Mouse (Mus musculus) heart, embryonic 13.5 days (tissue): ENCODE measurements around the gene Kcnj6. TPM values are rescaled to one million over a fixed set of nuclear protein-coding genes. Genes with fewer than 3 reads are reported as not detected.

Experiments
- ATAC-seq: fragments of 200-750 bp; cut with Nextera tagmentation; 2 replicates; pipeline ENCODE4 v1.8.0; 2017; ENCODE audit warnings: moderate TSS enrichment; ENCODE audit not compliant: insufficient number of reproducible peaks, low FRiP score, low TSS enrichment; ENCODE audit errors: extremely low read depth
- H3K27ac ChIP-seq: fragments of 300-500 bp; sonication (generic); replicated peaks from 2 replicates; pipeline ENCODE4 v1.5.1; 2015; ENCODE audit warnings: moderate library complexity, mild to moderate bottlenecking, inconsistent platforms
- H3K27me3 ChIP-seq: fragments of 300-500 bp; sonication (generic); replicated peaks from 2 replicates; pipeline ENCODE4 v1.6.1; 2015; ENCODE audit warnings: mild to moderate bottlenecking, inconsistent platforms
- H3K36me3 ChIP-seq: fragments of 300-500 bp; sonication (generic); 2 replicates; pipeline ENCODE4 v1.6.1; 2015; ENCODE audit warnings: mild to moderate bottlenecking, inconsistent platforms
- H3K4me1 ChIP-seq: fragments of 300-500 bp; sonication (generic); 2 replicates; pipeline ENCODE4 v1.6.1; 2015; ENCODE audit warnings: inconsistent platforms
- H3K4me2 ChIP-seq: fragments of 300-500 bp; sonication (generic); 2 replicates; pipeline ENCODE4 v1.6.1; 2015; ENCODE audit warnings: inconsistent platforms, mild to moderate bottlenecking, moderate library complexity
- H3K4me3 ChIP-seq: fragments of 300-500 bp; sonication (generic); 2 replicates; pipeline ENCODE4 v1.5.1; 2015; ENCODE audit warnings: moderate library complexity, mild to moderate bottlenecking, inconsistent platforms
- H3K9ac ChIP-seq: fragments of 300-500 bp; sonication (generic); 2 replicates; pipeline ENCODE4 v1.6.1; 2015; ENCODE audit warnings: inconsistent platforms, mild to moderate bottlenecking, moderate library complexity
- H3K9me3 ChIP-seq: fragments of 300-500 bp; sonication (generic); 2 replicates; pipeline ENCODE4 v1.6.1; 2016; ENCODE audit warnings: inconsistent platforms
- WGBS: fragments of 180-500 bp; shearing (Covaris S2); methylation state at CpG from one replicate; pipeline ENCODE4 v1.1.7; 2015; ENCODE audit warnings: mixed read lengths; 5-methylcytosine and 5-hydroxymethylcytosine counted together
- polyA plus RNA-seq: library from polyadenylated mRNA; unstranded; fragments of >200 nt; fragmentation: Nextera tagmentation; extraction: Ambion mirVana; gene quantifications from 2 replicates; pipeline ENCODE4 v1.2.1, GENCODE M21; 2015

Gene Kcnj6
- 0.05 and 0.18 TPM in 2 replicates for polyA plus RNA-seq

- Histone ChIP-seq H3K9me3 (no peaks in the 10 kb centered on the region), H3K4me3 (peak within 1 kb of the TSS; percentile 25), H3K36me3 (no peaks in the 10 kb centered on the region), H3K27me3 (peaks cover 65% of the 10 kb centered on the region), H3K4me1 (0 out of 2 replicates have a peak, but pooled peaks cover 4% of the 10 kb centered on the region), H3K4me2 (peak within 1 kb of the TSS; percentile 60), H3K27ac (no peak within 1 kb of the TSS), H3K9ac (no peak within 1 kb of the TSS)
- ATAC-seq = no peak
- WGBS = under 1% methylated on average over 43 of the region's 43 CpGs
Observed at GRCm38 (mm10) chr16:94997340-94997849, at the start of gene Kcnj6. Kcnj6 (minus strand) TSS chr16:94997701.

GRCm38 (mm10) chr16:95009937-95010336, 12.4 kb upstream of the Kcnj6 start:
- no peak overlapping the region for H3K27ac ChIP-seq
- H3K27me3 ChIP-seq = no peaks in the 10 kb centered on the region
- ATAC-seq = no peak
- H3K36me3 ChIP-seq = no peaks in the 10 kb centered on the region
- no peak overlapping the region for H3K9ac ChIP-seq
- no peaks in the 10 kb centered on the region for H3K4me1 ChIP-seq
- H3K4me3 ChIP-seq = no peak overlapping the region
- no peak overlapping the region for H3K4me2 ChIP-seq
- no peaks in the 10 kb centered on the region for H3K9me3 ChIP-seq
- WGBS = 73% methylated on average over 3 of the region's 3 CpGs

DNA sequence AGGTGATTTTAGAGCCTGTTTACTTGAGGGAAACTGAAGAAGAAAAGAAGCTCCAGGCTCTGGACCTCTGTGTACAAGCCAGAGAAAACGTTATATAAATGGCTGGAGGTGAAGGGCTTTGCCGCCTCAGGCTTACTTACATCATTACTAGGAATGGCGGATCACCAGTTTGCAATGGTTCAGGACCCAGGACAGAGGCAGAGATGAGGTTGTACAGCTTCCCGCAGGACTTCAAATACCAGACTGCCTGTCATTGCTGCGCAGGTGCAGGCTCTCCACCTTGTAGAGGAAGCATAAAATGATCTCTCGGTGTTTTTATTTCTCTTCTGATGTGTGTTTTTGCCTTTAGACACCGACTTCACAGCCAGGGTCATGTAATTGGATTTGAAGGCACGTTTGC, 7.1 kb upstream of the Kcnj6 start:
- Histone ChIP-seq H3K27ac (no peak overlapping the region), H3K36me3 (no peaks in the 10 kb centered on the region), H3K4me3 (no peak overlapping the region), H3K4me2 (no peak overlapping the region), H3K9ac (no peak overlapping the region), H3K27me3 (peaks cover 8% of the 10 kb centered on the region), H3K4me1 (no peaks in the 10 kb centered on the region), H3K9me3 (no peaks in the 10 kb centered on the region)
- ATAC-seq = no peak
- WGBS = 28% methylated on average over 8 of the region's 8 CpGs

DNA sequence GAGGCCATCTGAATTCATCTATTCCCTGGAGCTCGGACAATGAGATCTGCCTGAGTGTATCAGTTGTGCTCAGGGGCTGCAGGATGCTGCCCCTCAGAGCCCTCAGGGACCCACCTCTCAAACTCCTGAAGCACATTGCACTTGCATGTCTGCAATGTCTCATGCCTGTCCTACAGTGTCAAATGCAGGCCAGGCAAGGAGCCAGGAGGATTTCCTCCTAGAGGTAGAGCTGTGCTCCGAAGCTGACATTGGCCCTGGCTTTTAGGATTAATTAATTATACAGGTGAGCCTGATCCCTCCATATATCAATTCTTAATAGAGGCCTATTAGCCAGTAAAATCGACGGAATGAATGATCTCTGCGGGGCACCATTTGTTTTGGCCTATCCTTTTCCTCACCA, 2.0 kb upstream of the Kcnj6 start:
- no peak for ATAC-seq
- 0 out of 2 replicates have a peak, but pooled peaks cover 4% of the 10 kb centered on the region for H3K4me1 ChIP-seq
- peaks cover 55% of the 10 kb centered on the region for H3K27me3 ChIP-seq

GRCm38 (mm10) chr16:94999019-94999418, 1.5 kb upstream of the Kcnj6 start:
- no peak for ATAC-seq
- Histone ChIP-seq H3K36me3 (no peaks in the 10 kb centered on the region), H3K4me1 (0 out of 2 replicates have a peak, but pooled peaks cover 4% of the 10 kb centered on the region), H3K9ac (no peak overlapping the region), H3K27me3 (peaks cover 60% of the 10 kb centered on the region), H3K4me2 (no peak overlapping the region), H3K4me3 (no peak overlapping the region), H3K9me3 (no peaks in the 10 kb centered on the region), H3K27ac (no peak overlapping the region)
- 71% methylated on average over 3 of the region's 3 CpGs for WGBS

More for the DNA sequence above, 2.0 kb upstream of the Kcnj6 start:
- Histone ChIP-seq H3K9ac (no peak overlapping the region), H3K4me2 (no peak overlapping the region), H3K4me3 (no peak overlapping the region), H3K27ac (no peak overlapping the region), H3K9me3 (no peaks in the 10 kb centered on the region), H3K36me3 (no peaks in the 10 kb centered on the region)
- 66% methylated on average over 5 of the region's 5 CpGs for WGBS

DNA sequence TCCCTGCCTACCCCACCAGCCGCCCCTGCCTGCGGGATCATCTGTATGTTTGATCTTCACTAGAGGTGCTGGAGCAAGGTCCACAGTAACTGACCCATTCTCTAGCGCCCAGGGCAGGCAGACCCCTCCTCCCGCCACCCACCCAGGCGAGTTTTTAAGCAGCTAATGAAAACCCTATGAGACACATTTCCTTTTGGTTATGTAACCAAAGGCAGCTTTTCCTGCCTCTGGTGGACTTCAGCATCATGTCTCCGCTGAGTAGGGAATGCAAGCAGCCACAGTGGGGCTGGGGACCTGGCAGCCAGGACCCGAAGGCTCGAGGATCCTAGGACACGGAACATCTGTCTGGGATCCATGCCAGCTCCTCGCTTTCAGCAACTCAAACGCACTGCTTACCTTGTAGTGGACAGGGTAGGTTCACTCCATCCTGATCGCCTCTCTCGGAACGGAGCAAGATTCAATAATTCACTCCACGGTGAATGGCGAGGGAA, 665 bp downstream of the Kcnj6 start:
- Histone ChIP-seq H3K9ac (no peak overlapping the region), H3K27me3 (peaks cover 68% of the 10 kb centered on the region), H3K9me3 (no peaks in the 10 kb centered on the region), H3K4me3 (0 out of 2 replicates have a peak overlapping the region, but pooled peaks have one; percentile 25), H3K27ac (no peak overlapping the region), H3K4me1 (0 out of 2 replicates have a peak, but pooled peaks cover 4% of the 10 kb centered on the region), H3K36me3 (no peaks in the 10 kb centered on the region), H3K4me2 (peak overlapping the region; percentile 60)
- no peak for ATAC-seq
- WGBS = 17% methylated on average over 16 of the region's 16 CpGs

DNA sequence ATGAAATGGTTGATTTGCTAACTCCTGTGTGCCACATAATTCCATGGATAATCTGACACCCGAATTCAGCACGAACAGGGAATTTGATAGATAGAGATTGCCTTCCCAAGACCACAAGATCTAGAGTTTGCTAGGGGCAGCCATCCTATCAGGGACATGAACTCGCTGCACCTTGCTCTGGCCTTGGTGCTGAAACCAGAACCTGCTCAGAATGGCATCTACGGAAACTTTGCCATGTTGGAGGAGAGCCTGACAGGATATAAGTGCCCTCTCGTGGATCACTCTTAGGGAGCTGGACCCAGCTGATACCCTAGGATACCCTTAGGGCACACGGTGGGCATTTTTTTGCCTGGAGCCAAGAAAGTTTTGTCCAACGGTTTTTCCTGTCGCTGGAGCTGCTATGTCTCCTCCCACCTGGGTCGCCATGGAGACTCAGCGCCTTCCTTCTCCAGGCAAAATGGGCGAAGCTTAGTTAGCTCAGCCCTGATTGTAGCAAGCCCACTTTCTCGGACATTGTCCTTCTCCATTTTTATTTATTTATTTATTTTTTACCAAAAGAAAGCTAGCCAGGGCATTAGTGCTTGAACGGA, 1.9 kb downstream of the Kcnj6 start:
- no peaks in the 10 kb centered on the region for H3K9me3 ChIP-seq
- H3K4me2 ChIP-seq = no peak overlapping the region
- H3K4me1 ChIP-seq = 0 out of 2 replicates have a peak, but pooled peaks cover 4% of the 10 kb centered on the region
- H3K27ac ChIP-seq = no peak overlapping the region
- ATAC-seq = no peak
- H3K9ac ChIP-seq = no peak overlapping the region
- no peaks in the 10 kb centered on the region for H3K36me3 ChIP-seq
- no peak overlapping the region for H3K4me3 ChIP-seq
- peaks cover 68% of the 10 kb centered on the region for H3K27me3 ChIP-seq
- WGBS = 11% methylated on average over 13 of the region's 13 CpGs

- H3K27ac ChIP-seq = no peak overlapping the region
- peaks cover 63% of the 10 kb centered on the region for H3K27me3 ChIP-seq
- H3K4me3 ChIP-seq = no peak overlapping the region
- no peak for ATAC-seq
- no peak overlapping the region for H3K9ac ChIP-seq
- no peaks in the 10 kb centered on the region for H3K9me3 ChIP-seq
- no peak overlapping the region for H3K4me2 ChIP-seq
- H3K36me3 ChIP-seq = no peaks in the 10 kb centered on the region
- 53% methylated on average over 4 of the region's 4 CpGs for WGBS
- 0 out of 2 replicates have a peak, but pooled peaks cover 4% of the 10 kb centered on the region for H3K4me1 ChIP-seq
Observed at GRCm38 (mm10) chr16:94994924-94995323, 2.6 kb downstream of the Kcnj6 start.

DNA sequence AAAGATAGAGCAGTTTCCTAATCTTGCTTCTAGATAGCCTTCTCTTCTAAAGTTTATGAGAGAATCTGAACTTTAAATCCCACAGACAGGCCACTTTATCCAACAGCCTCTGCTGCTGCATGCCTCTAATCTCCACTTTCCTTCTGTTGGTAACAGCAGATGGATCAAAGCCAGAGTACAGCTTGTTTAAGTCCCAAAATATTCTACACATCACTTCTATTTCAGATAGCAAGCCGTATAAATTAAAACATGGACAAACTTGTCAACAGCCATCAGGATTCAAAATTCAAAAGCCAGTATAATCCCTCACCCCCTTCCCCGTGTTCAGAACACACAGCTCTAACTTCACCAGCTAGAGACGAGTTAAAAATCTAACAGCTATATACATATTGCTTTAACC, 3.4 kb downstream of the Kcnj6 start:
- Histone ChIP-seq H3K36me3 (no peaks in the 10 kb centered on the region), H3K27me3 (peaks cover 55% of the 10 kb centered on the region), H3K4me1 (0 out of 2 replicates have a peak, but pooled peaks cover 4% of the 10 kb centered on the region), H3K4me2 (no peak overlapping the region), H3K4me3 (no peak overlapping the region), H3K9me3 (no peaks in the 10 kb centered on the region), H3K27ac (no peak overlapping the region), H3K9ac (no peak overlapping the region)
- 63% methylated on average over 3 of the region's 3 CpGs for WGBS
- ATAC-seq = no peak

DNA sequence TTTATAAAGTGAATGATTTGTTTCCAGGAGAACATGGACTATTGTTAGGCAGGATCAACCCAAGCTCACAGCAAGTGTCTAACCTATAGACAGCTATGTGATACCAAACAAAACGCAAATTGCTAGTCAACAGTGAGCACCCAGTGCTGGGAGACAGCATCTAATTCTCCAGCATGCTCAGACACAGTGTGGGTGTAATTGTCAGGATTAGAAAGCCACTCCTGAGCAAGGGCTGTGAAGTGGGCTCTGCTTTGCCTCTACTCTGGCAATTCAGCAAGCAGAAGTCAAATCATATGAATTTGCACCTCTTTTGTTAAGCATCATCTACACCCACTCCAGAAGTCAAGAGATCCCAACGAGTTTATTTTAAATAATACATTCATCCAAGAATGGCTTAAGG, 7.4 kb downstream of the Kcnj6 start:
- H3K27ac ChIP-seq = no peak overlapping the region
- no peak for ATAC-seq
- H3K9me3 ChIP-seq = no peaks in the 10 kb centered on the region
- H3K36me3 ChIP-seq = no peaks in the 10 kb centered on the region
- peaks cover 19% of the 10 kb centered on the region; the same call in 1 of the 2 replicates for H3K27me3 ChIP-seq
- no peak overlapping the region for H3K4me3 ChIP-seq
- no peak overlapping the region for H3K9ac ChIP-seq
- H3K4me1 ChIP-seq = no peaks in the 10 kb centered on the region
- no peak overlapping the region for H3K4me2 ChIP-seq
- 64% methylated on average over 2 of the region's 2 CpGs for WGBS

DNA sequence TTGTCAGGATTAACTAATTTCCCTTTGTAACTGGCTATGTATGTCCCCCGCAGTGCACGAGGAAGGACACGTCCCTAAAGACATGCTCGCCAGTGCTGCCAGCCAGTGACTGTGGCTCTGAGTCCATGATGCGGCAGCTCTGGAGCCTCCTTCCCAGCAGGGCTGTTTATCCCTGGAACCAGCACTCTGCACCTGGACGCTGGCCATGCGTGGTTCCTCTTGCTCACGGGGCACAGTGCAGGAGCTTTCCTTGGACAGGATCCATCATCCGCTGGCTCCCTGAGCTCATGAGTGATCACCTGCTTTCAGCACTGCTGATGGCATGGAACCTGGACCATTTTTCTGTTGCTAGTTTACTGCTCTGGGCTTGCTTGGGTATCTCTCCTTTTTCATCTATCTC, 10.8 kb downstream of the Kcnj6 start:
- Histone ChIP-seq H3K4me2 (no peak overlapping the region), H3K36me3 (no peaks in the 10 kb centered on the region), H3K27me3 (no peaks in the 10 kb centered on the region), H3K9me3 (no peaks in the 10 kb centered on the region), H3K27ac (no peak overlapping the region), H3K9ac (no peak overlapping the region), H3K4me3 (no peak overlapping the region), H3K4me1 (no peaks in the 10 kb centered on the region)
- WGBS = 74% methylated on average over 9 of the region's 9 CpGs
- ATAC-seq = no peak

DNA sequence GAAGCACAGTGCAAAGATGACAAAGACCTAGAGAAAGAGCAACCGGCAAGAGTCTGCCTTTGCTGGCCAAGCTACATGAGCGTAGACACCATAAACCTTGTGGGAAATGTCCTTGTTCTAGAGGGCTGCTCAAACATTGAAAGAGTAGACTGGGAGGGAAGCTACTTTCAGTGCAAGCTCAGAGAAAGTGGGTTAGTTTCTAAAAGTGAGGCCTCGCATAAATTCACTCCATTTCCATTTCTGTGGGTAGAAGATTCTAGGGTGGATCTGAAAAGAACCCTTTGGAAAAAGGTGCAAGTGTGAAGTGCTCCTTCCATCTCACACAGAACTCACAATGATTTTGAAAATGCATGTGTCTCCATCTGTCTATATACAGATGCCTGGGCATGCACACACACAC, 13.2 kb downstream of the Kcnj6 start:
- WGBS = 82% methylated on average over 3 of the region's 3 CpGs
- Histone ChIP-seq H3K4me2 (no peak overlapping the region), H3K36me3 (no peaks in the 10 kb centered on the region), H3K9me3 (no peaks in the 10 kb centered on the region), H3K27ac (no peak overlapping the region), H3K4me1 (no peaks in the 10 kb centered on the region), H3K9ac (no peak overlapping the region), H3K4me3 (no peak overlapping the region), H3K27me3 (no peaks in the 10 kb centered on the region)
- no peak for ATAC-seq
